Mouse (Mus musculus) adrenal gland, postnatal 25 days (tissue): ENCODE measurements at regions not wholly inside any gene's neighbourhood (a gene's known extent, or its start where the extent isn't known, plus 50 kb on each side); places are given as distances from the start of the nearest gene placed in this dataset.

Experiments
- DNase-seq: peaks from one replicate; pipeline ENCODE4 v3.0.0; 2021; ENCODE audit warnings: mixed read lengths

- peak; percentile 10 for DNase-seq
These were observed 336.3 kb upstream of the Slc24a2 start for GRCm38 (mm10) chr4:87566616-87567015.

GRCm38 (mm10) chr4:87554912-87555311, 324.6 kb upstream of the Slc24a2 start:
- DNase-seq, result no peak
